In genomic region chr6:52291021-52291860, GRCm38 (mm10) we compare ENCODE assay signal across 8 mouse cellular contexts. TPM values are rescaled to one million over a fixed set of nuclear protein-coding genes. Genes with fewer than 3 reads are reported as not detected.
DNase-seq lines count a peak whose midpoint lies in the region; ATAC-seq and TF ChIP-seq lines count a peak whose summit lies in the region.

No protein-coding gene starts in this region.

- H3K27me3 ChIP-seq in kidney, postnatal 0 days (ENCODE audit: insufficient read depth, low read length), result peaks cover 37% of the 10 kb centered on the region
- H3K27me3 ChIP-seq in hindbrain, embryonic 16.5 days (replicated peaks; ENCODE audit: control insufficient read depth, insufficient read depth, low read length), result peaks cover 65% of the 10 kb centered on the region

- H3K4me2 ChIP-seq in kidney, postnatal 0 days (ENCODE audit: low read length), result peak overlapping the region; percentile 56
- H3K4me2 ChIP-seq in hindbrain, embryonic 16.5 days (ENCODE audit: low read length), result peak overlapping the region; percentile 46; the same call in 1 of the 2 replicates

- WGBS in kidney, postnatal 0 days, result 3% methylated on average over 45 of the region's 45 CpGs
- WGBS in hindbrain, embryonic 16.5 days, result 2% methylated on average over 45 of the region's 45 CpGs

- 0 out of 2 replicates have a peak, but pooled peaks cover 4% of the 10 kb centered on the region for H3K4me1 ChIP-seq in kidney, postnatal 0 days (replicated peaks; ENCODE audit: insufficient read depth, low read length)
- no peaks in the 10 kb centered on the region for H3K4me1 ChIP-seq in hindbrain, embryonic 16.5 days (ENCODE audit: control insufficient read depth, insufficient read depth, low read depth, low read length)

- DNase-seq in kidney, postnatal 0 days (ENCODE audit: low spot score), result peak; percentile 76
- no peak for DNase-seq in kidney, adult 18-20 months
- peak; percentile 72 for DNase-seq in embryo, embryonic 9.5 days (ENCODE audit: extremely low spot score)
- DNase-seq in neural tube, embryonic 10.5 days (ENCODE audit: extremely low spot score, low spot score), result peak; percentile 72
- no peak for DNase-seq in B cell, adult 2 months

- ATAC-seq in kidney, postnatal 0 days (replicated peaks; ENCODE audit: low FRiP score, low read depth), result no peak; the same call in 1 of the 2 replicates
- ATAC-seq in hindbrain, embryonic 16.5 days, result no peak
- ATAC-seq in erythroblast, adult 5-6 weeks (replicated peaks; ENCODE audit: low FRiP score, poor library complexity, severe bottlenecking), result no peak
- no peak for ATAC-seq in activated CD4-positive, CD25-positive, alpha-beta regulatory T cell, adult 4 months

- no peaks in the 10 kb centered on the region for H3K9me3 ChIP-seq in kidney, postnatal 0 days (replicated peaks; ENCODE audit: low read length)
- H3K9me3 ChIP-seq in hindbrain, embryonic 16.5 days (ENCODE audit: control insufficient read depth, low read length), result peaks cover 3% of the 10 kb centered on the region; the same call in 1 of the 2 replicates

- H3K27ac ChIP-seq in kidney, postnatal 0 days, result no peak overlapping the region
- no peak overlapping the region for H3K27ac ChIP-seq in hindbrain, embryonic 16.5 days (ENCODE audit: low read depth, low read length)

- peak overlapping the region; percentile 35; the same call in 1 of the 2 replicates for H3K9ac ChIP-seq in kidney, postnatal 0 days (ENCODE audit: low read depth, low read length)
- no peak overlapping the region for H3K9ac ChIP-seq in hindbrain, embryonic 16.5 days (ENCODE audit: low read depth, low read length)

- H3K36me3 ChIP-seq in kidney, postnatal 0 days (ENCODE audit: insufficient read depth, low read length), result no peaks in the 10 kb centered on the region
- no peaks in the 10 kb centered on the region for H3K36me3 ChIP-seq in hindbrain, embryonic 16.5 days (ENCODE audit: control insufficient read depth, insufficient read depth, low read length)

- no peak for TF ChIP-seq CTCF in kidney, postnatal 0 days (IDR thresholded peaks at IDR 0.05; ENCODE audit: low read depth)

- H3K4me3 ChIP-seq in kidney, postnatal 0 days (replicated peaks; ENCODE audit: low read depth, low read length), result peak overlapping the region; percentile 30
- H3K4me3 ChIP-seq in hindbrain, embryonic 16.5 days (ENCODE audit: low read length), result peak overlapping the region; percentile 21

RNA-seq across cellular contexts. Expression of gene Evx1, which starts 22.1 kb away (rescaled TPM):
- polyA plus RNA-seq in kidney, postnatal 0 days (2015; fragmentation: Nextera tagmentation; extraction: Ambion mirVana), result not detected in 2 replicates
- polyA plus RNA-seq in hindbrain, embryonic 16.5 days (2015; fragmentation: Nextera tagmentation; extraction: Ambion mirVana), result 1.1 and 1.5 TPM in 2 replicates
- not detected in 2 replicates for total RNA-seq in erythroblast, adult 5-6 weeks (2015; ENCODE audit: low replicate concordance)
- total RNA-seq in erythroblast, adult 5-6 weeks (2017; ENCODE audit: low replicate concordance), result not detected in 2 replicates
- not detected for polyA plus RNA-seq in activated CD4-positive, CD25-positive, alpha-beta regulatory T cell, adult 4 months (2017; shearing (Covaris generic))

RNA-seq across cellular contexts. Expression of gene Hoxa13, which starts 30.6 kb away (rescaled TPM):
- polyA plus RNA-seq in kidney, postnatal 0 days (2015; fragmentation: Nextera tagmentation; extraction: Ambion mirVana), result not detected in 2 replicates
- polyA plus RNA-seq in hindbrain, embryonic 16.5 days (2015; fragmentation: Nextera tagmentation; extraction: Ambion mirVana), result not detected in 2 replicates
- total RNA-seq in erythroblast, adult 5-6 weeks (2015; ENCODE audit: low replicate concordance), result not detected in 2 replicates
- not detected in 2 replicates for total RNA-seq in erythroblast, adult 5-6 weeks (2017; ENCODE audit: low replicate concordance)
- polyA plus RNA-seq in activated CD4-positive, CD25-positive, alpha-beta regulatory T cell, adult 4 months (2017; shearing (Covaris generic)), result not detected

RNA-seq across cellular contexts. Expression of gene Hoxa11, which starts 45.6 kb away (rescaled TPM):
- 24.7 and 27.7 TPM in 2 replicates for polyA plus RNA-seq in kidney, postnatal 0 days (2015; fragmentation: Nextera tagmentation; extraction: Ambion mirVana)
- not detected in 2 replicates for polyA plus RNA-seq in hindbrain, embryonic 16.5 days (2015; fragmentation: Nextera tagmentation; extraction: Ambion mirVana)
- total RNA-seq in erythroblast, adult 5-6 weeks (2015; ENCODE audit: low replicate concordance), result not detected in 2 replicates
- total RNA-seq in erythroblast, adult 5-6 weeks (2017; ENCODE audit: low replicate concordance), result not detected in 2 replicates
- not detected for polyA plus RNA-seq in activated CD4-positive, CD25-positive, alpha-beta regulatory T cell, adult 4 months (2017; shearing (Covaris generic))

RNA-seq across cellular contexts. Expression of gene Hoxa10, which starts 50.6 kb away (rescaled TPM):
- polyA plus RNA-seq in kidney, postnatal 0 days (2015; fragmentation: Nextera tagmentation; extraction: Ambion mirVana), result 175 and 183 TPM in 2 replicates
- 0.70 TPM in 1 of 2 replicates, not detected in the other for polyA plus RNA-seq in hindbrain, embryonic 16.5 days (2015; fragmentation: Nextera tagmentation; extraction: Ambion mirVana)
- not detected in 2 replicates for total RNA-seq in erythroblast, adult 5-6 weeks (2015; ENCODE audit: low replicate concordance)
- total RNA-seq in erythroblast, adult 5-6 weeks (2017; ENCODE audit: low replicate concordance), result not detected in 2 replicates
- polyA plus RNA-seq in activated CD4-positive, CD25-positive, alpha-beta regulatory T cell, adult 4 months (2017; shearing (Covaris generic)), result not detected

Comparison
In these comparisons a context has a peak if more than half of its experiments do, and no peak if none do; other contexts are left out.
1. DNase-seq: peak in kidney, postnatal 0 days (single experiment), embryo, embryonic 9.5 days (single experiment) and neural tube, embryonic 10.5 days (single experiment); none in kidney, adult 18-20 months (single experiment) and B cell, adult 2 months (0 of 2).
2. RNA of gene Hoxa11, which starts 45.6 kb away (polyA plus RNA-seq): 24.7 to 27.7 TPM in kidney, postnatal 0 days; not detected in hindbrain, embryonic 16.5 days and not detected in activated CD4-positive, CD25-positive, alpha-beta regulatory T cell, adult 4 months; every median in the first group is over 10 times any median in the second.